Mouse (Mus musculus) liver, embryonic 14.5 days (tissue): ENCODE data around the gene Gpr63. TPM values are rescaled to one million over a fixed set of nuclear protein-coding genes. Genes with fewer than 3 reads are reported as not detected.

Experiments
- ATAC-seq: fragments of 200-750 bp; cut with Nextera tagmentation; 2 replicates; pipeline ENCODE4 v1.8.0; 2017; ENCODE audit warnings: moderate number of reproducible peaks, mild to moderate bottlenecking, moderate library complexity; ENCODE audit not compliant: insufficient read depth
- DNase-seq, 3 experiments: peaks; one replicate each; pipeline ENCODE4 v3.0.0-alpha.2; 2012 to 2013; ENCODE audit warnings: low read depth in 3 of 3, low spot score in 3 of 3
- H3K27ac ChIP-seq: fragments of 300-500 bp; sonication (generic); 2 replicates; pipeline ENCODE4 v1.5.1; 2014; ENCODE audit warnings: moderate library complexity, mild to moderate bottlenecking, control low read depth, inconsistent platforms
- H3K27me3 ChIP-seq: fragments of 300-500 bp; sonication (generic); 2 replicates; pipeline ENCODE4 v1.6.1; 2014; ENCODE audit warnings: mild to moderate bottlenecking, low read length, moderate library complexity; ENCODE audit not compliant: control insufficient read depth, insufficient read depth
- H3K36me3 ChIP-seq: fragments of 300-500 bp; sonication (generic); replicated peaks from 2 replicates; pipeline ENCODE4 v1.6.1; 2014; ENCODE audit warnings: low read depth; ENCODE audit not compliant: control insufficient read depth, insufficient read depth
- H3K4me1 ChIP-seq, 2 experiments: fragments of 200-500 bp in 1 of 2; fragments of 300-500 bp in 1 of 2; sonication (generic) in 1 of 2; replicated peaks; 2 replicates each; pipeline ENCODE4 v1.6.1; 2012 to 2014; ENCODE audit warnings: antibody characterized with exemption in 1 of 2, inconsistent platforms in 1 of 2, low read length in 1 of 2; ENCODE audit not compliant: control insufficient read depth in 2 of 2, insufficient read depth in 2 of 2
- H3K4me2 ChIP-seq: fragments of 300-500 bp; sonication (generic); 2 replicates; pipeline ENCODE4 v1.6.1; 2014; ENCODE audit warnings: low read depth, mild to moderate bottlenecking, control low read depth, moderate library complexity
- H3K4me3 ChIP-seq, 2 experiments: fragments of 200-500 bp in 1 of 2; fragments of 300-500 bp in 1 of 2; sonication (generic) in 1 of 2; 2 replicates each; pipeline ENCODE4 v1.5.1; 2012 to 2014; ENCODE audit warnings: low read depth in 2 of 2, low read length in 2 of 2, mild to moderate bottlenecking in 2 of 2, control low read depth in 1 of 2, inconsistent platforms in 1 of 2, moderate library complexity in 1 of 2; ENCODE audit not compliant: insufficient read depth in 1 of 2
- H3K9ac ChIP-seq: fragments of 300-500 bp; sonication (generic); replicated peaks from 2 replicates; pipeline ENCODE4 v1.6.1; 2014; ENCODE audit warnings: mild to moderate bottlenecking, control low read depth, moderate library complexity
- H3K9me3 ChIP-seq: fragments of 300-500 bp; sonication (generic); 2 replicates; pipeline ENCODE4 v1.6.1; 2016; ENCODE audit warnings: low read length, mixed read lengths; ENCODE audit not compliant: control insufficient read depth
- CTCF ChIP-seq: IDR thresholded peaks from 2 replicates; pipeline ENCODE4 v1.5.1; 2016; ENCODE audit warnings: antibody characterized with exemption, low read depth, control low read depth
- EP300 ChIP-seq: IDR thresholded peaks from 2 replicates; pipeline ENCODE4 v1.6.1; 2016; ENCODE audit warnings: antibody characterized with exemption, low read depth
- WGBS: fragments of 180-500 bp; shearing (Covaris S2); extraction: QIAGEN DNeasy Blood & Tissue Kit; methylation state at CpG from one replicate; pipeline ENCODE4 v1.1.7; 2014; ENCODE audit not compliant: insufficient replicate concordance; 5-methylcytosine and 5-hydroxymethylcytosine counted together
- polyA plus RNA-seq, 2 experiments: library from polyadenylated mRNA; depleted of rRNA in 1 of 2; stranded (reverse) in 1 of 2; unstranded in 1 of 2; fragments of >200 nt; fragmentation: Nextera tagmentation in 1 of 2; extraction: Ambion mirVana in 1 of 2; gene quantifications; 2 replicates each; pipeline versions ENCODE4 v1.2.1 to v1.2.3; 2012 to 2014

The Gpr63 gene
- polyA plus RNA-seq, 2 experiments: 0.02 TPM; not detected in 1

GRCm38 (mm10) chr4:24942728-24943424 lies 23.3 kb upstream of the Gpr63 start:
- Histone ChIP-seq H3K9me3 (no peaks in the 10 kb centered on the region), H3K27ac (no peak overlapping the region), H3K4me3 (no peak overlapping the region), H3K36me3 (no peaks in the 10 kb centered on the region), H3K4me2 (no peak overlapping the region), H3K27me3 (no peaks in the 10 kb centered on the region), H3K9ac (no peak overlapping the region), H3K4me1 (no peaks in the 10 kb centered on the region)
- TF ChIP-seq EP300 (no peak), CTCF (no peak)
- 38% methylated on average over 6 of the region's 6 CpGs for WGBS
- no peak for ATAC-seq
- DNase-seq: no peak

GRCm38 (mm10) chr4:24965918-24966298 lies 299 bp upstream of the Gpr63 start:
- Histone ChIP-seq H3K36me3 (no peaks in the 10 kb centered on the region), H3K4me3 (no peak overlapping the region; a peak in 1 of 4 replicates), H3K9ac (no peak overlapping the region), H3K27me3 (peaks cover 23% of the 10 kb centered on the region), H3K4me2 (peak overlapping the region; percentile 60), H3K4me1 (no peaks in the 10 kb centered on the region), H3K9me3 (no peaks in the 10 kb centered on the region), H3K27ac (no peak overlapping the region)
- no peak for DNase-seq
- no peak for ATAC-seq
- WGBS: 9% methylated on average over 8 of the region's 8 CpGs
- no peak for TF ChIP-seq EP300
- no peak for TF ChIP-seq CTCF

- ATAC-seq (no peak), DNase-seq (no peak)
- no peak for TF ChIP-seq CTCF
- WGBS: 10% methylated on average over 7 of the region's 7 CpGs
- no peak overlapping the region for H3K4me3 ChIP-seq
- no peaks in the 10 kb centered on the region for H3K9me3 ChIP-seq
- H3K4me1 ChIP-seq: no peaks in the 10 kb centered on the region
- no peak overlapping the region for H3K27ac ChIP-seq
- H3K9ac ChIP-seq: no peak overlapping the region
- no peaks in the 10 kb centered on the region for H3K36me3 ChIP-seq
- H3K4me2 ChIP-seq: no peak overlapping the region
- peaks cover 23% of the 10 kb centered on the region for H3K27me3 ChIP-seq
Measured at GRCm38 (mm10) chr4:24967251-24967650, 1.0 kb downstream of the Gpr63 start.

- Histone ChIP-seq H3K9ac (no peak overlapping the region), H3K27ac (no peak overlapping the region), H3K4me2 (no peak overlapping the region), H3K27me3 (no peaks in the 10 kb centered on the region), H3K4me1 (no peaks in the 10 kb centered on the region), H3K36me3 (no peaks in the 10 kb centered on the region), H3K9me3 (no peaks in the 10 kb centered on the region), H3K4me3 (no peak overlapping the region)
- 44% methylated on average over 4 of the region's 4 CpGs for WGBS
- TF ChIP-seq CTCF: no peak
- TF ChIP-seq EP300: no peak
- ATAC-seq (no peak), DNase-seq (no peak)
Measured at GRCm38 (mm10) chr4:24978589-24978988, 12.4 kb downstream of the Gpr63 start.

- TF ChIP-seq EP300 (no peak), CTCF (no peak)
- Histone ChIP-seq H3K4me2 (no peak overlapping the region), H3K9me3 (no peaks in the 10 kb centered on the region)
Measured at GRCm38 (mm10) chr4:24985612-24986011, 19.4 kb downstream of the Gpr63 start.

More at GRCm38 (mm10) chr4:24985612-24986011, 19.4 kb downstream of the Gpr63 start:
- H3K9ac ChIP-seq: no peak overlapping the region
- no peaks in the 10 kb centered on the region for H3K36me3 ChIP-seq
- no peak for ATAC-seq
- no peak for DNase-seq
- 60% methylated on average over 5 of the region's 5 CpGs for WGBS
- no peaks in the 10 kb centered on the region for H3K4me1 ChIP-seq
- H3K27ac ChIP-seq: no peak overlapping the region
- H3K4me3 ChIP-seq: no peak overlapping the region
- no peaks in the 10 kb centered on the region for H3K27me3 ChIP-seq
